Mouse (Mus musculus) left cerebral cortex, postnatal 36 days (tissue): ENCODE data around the gene Degs1. TPM values are rescaled to one million over a fixed set of nuclear protein-coding genes. Genes with fewer than 3 reads are reported as not detected.

ENCODE experiments used
- DNase-seq, 2 experiments: peaks; one replicate each; pipeline ENCODE4 v3.0.0; 2021 to 2022; ENCODE audit warnings: low spot score in 2 of 2, mixed read lengths in 1 of 2
- intact Hi-C: fragments of 180-260 bp; cut with DNase I; formaldehyde crosslinking; loops from one replicate; pipeline ENCODE4 v1.15.1; 2025
- total RNA-seq, 2 experiments: library from RNA; stranded (reverse); gene quantifications; 2 replicates each; pipeline ENCODE4 v1.2.3; 2021

The Degs1 gene
- total RNA-seq, 2 experiments from 2014 or later = 76.0 to 80.8 TPM

- intact Hi-C loops = loop anchor here (2.0 to 10.0 kb wide), 2 partner anchors 58 to 148 kb away; partner anchors contain the start of gene Fbxo28
Measured at GRCm38 (mm10) chr1:182283231-182283630, 627 bp upstream of the Degs1 start.

DNA sequence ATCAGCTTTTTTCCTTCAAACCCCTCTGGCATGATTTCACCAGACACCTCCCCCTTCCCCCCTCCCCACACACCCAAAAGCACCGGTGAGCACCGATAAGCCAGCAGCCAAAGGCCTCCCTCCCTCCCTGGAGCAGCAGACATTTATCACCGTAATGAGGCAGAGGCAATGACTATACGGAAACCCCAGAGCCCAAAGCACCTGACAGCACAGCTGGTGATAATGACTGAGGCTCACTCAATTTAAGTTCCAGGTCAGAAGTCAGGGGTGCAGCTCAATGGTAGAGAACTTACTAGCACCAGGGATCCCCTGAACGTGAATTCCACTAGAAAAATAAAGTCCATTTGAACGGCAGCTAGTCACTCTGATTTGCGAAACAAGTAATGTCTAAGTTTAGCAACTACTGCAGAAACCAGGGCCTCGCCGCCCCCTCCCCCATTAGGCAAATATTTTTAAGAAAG, 1.3 kb downstream of the Degs1 start:
- DNase-seq = no peak
- intact Hi-C loops = loop anchor here (10.0 kb wide), 1 partner anchor 146 kb away; no protein-coding TSS in a partner anchor

More at GRCm38 (mm10) chr1:182283231-182283630, 627 bp upstream of the Degs1 start:
- no peak for DNase-seq

DNA sequence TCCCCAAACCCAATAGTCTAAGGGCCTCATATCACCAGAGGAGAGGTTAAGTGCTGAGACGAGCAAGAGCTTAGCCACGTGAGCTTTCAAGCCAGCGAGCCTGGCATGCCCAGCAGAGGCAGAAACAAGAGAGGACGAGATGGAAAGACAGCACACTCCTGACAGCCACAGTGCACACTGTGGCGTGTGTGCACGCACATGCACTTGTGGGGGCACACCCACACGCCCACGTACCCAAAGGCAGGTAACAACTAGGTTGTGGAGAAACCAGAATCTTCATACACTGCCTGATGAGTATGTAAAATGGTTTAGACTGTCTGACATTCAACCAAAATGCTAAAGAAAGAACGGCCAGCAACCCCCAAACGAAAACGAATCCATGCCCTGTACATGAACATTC, 2.0 kb downstream of the Degs1 start:
- intact Hi-C loops = loop anchor here (10.0 kb wide), 1 partner anchor 146 kb away; no protein-coding TSS in a partner anchor
- DNase-seq = no peak

GRCm38 (mm10) chr1:182280046-182280445, 2.6 kb downstream of the Degs1 start:
- intact Hi-C loops = loop anchor here (10.0 kb wide), 1 partner anchor 145 kb away; no protein-coding TSS in a partner anchor

GRCm38 (mm10) chr1:182279436-182279835, 3.2 kb downstream of the Degs1 start:
- no peak for DNase-seq
- intact Hi-C loops = no loop called here

More at GRCm38 (mm10) chr1:182280046-182280445, 2.6 kb downstream of the Degs1 start:
- no peak for DNase-seq

- DNase-seq = no peak
- intact Hi-C loops = no loop called here
Measured at GRCm38 (mm10) chr1:182275109-182275508, 7.5 kb downstream of the Degs1 start.

DNA sequence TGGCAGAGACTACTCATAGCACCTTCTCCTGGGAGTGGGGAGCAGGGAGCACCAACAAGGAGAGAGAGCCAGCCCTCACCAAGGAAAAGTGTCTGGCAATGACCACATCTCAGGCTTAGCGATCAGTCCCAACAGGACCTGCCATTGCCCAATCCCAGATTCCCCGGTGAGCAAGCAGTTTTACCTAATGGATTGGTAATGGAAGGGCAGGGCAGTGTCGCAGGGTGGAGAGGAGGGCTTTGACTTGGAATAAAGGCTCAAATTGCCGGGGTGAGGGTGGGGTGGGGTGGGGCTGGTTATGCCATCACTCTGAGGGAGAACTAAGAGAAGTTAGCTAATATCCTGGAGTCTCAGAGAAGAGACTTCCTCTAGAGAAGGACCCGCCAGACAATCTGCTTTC, 11.0 kb downstream of the Degs1 start:
- intact Hi-C loops = no loop called here
- DNase-seq = no peak

DNA sequence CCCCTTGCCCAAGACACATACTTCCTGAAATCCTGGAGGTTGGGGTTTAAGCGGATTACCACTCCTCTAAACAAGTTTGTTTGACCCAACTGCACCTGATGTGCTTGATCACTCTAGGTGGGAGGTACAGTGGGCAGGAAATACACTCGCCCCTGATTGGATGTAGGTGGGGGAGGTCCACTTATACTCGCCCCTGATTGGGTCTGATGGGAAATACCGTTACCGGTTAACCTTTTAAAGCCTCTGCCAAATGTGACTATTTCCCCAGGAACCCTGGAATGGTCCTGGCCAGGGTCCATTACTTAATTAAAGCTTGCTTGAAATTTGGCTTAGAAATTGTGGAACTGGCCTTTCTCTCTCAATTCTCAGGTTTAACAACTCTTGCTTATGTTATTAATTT, 11.5 kb downstream of the Degs1 start:
- no peak for DNase-seq
- intact Hi-C loops = no loop called here

- intact Hi-C loops = no loop called here
- no peak for DNase-seq
Measured at GRCm38 (mm10) chr1:182268317-182268716, 14.3 kb downstream of the Degs1 start.

GRCm38 (mm10) chr1:182266028-182266525, 16.5 kb downstream of the Degs1 start:
- no peak for DNase-seq
- intact Hi-C loops = no loop called here

DNA sequence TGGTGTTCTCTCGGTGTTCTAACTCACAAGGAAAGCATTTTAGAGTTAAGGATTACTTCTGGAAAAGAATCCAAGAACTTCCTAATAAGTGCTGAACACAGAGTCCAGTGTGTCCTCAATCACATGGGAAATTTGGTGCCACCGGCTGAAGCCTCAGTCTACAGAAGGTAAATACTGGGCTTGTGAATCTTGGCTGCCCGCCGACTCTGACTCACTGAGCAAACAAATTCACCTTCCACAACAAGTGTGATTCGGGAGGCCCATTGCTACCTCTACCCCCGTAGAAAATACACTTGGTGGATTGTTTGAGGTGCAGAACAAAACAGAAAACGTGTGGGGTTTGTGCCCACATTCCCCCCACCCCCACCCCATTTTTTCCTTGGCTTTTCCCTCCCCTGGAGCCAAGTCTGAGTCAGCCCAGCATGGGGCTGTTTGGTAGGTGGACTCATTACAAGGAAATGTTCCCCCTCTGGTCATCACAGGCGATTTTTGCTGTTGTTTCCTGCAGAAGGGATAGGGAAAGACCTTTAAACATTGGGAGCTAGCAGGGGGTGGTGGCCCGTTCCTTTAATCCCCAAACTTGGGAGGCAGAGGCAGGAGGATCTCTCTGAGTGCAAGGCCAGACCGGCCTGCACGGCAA, 26.4 kb downstream of the Degs1 start:
- no peak for DNase-seq
- intact Hi-C loops = no loop called here

DNA sequence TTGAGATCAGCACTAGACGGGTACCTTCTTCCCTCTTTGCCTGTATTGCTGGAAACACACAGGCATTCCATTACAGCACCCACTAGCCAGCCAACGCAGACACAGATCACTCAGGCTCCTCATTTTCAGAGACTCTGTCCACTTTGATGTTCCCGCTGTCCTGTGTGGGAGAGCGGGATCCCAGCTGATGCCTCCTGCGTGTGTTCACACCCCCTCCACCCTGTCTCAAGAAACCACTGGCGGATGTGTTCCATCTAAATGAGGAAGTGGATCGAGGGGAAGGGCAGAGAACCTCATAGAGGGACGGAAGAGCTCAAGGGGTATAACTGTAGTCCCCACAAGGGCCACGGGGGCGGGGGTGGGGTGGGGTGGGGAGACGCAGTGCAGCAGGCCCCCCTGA, 27.6 kb downstream of the Degs1 start:
- no peak for DNase-seq
- intact Hi-C loops = no loop called here

GRCm38 (mm10) chr1:182254618-182255017, 28.0 kb downstream of the Degs1 start:
- no peak for DNase-seq
- intact Hi-C loops = no loop called here

- intact Hi-C loops = no loop called here
- DNase-seq = no peak
Measured at GRCm38 (mm10) chr1:182253756-182254534, 28.7 kb downstream of the Degs1 start.

DNA sequence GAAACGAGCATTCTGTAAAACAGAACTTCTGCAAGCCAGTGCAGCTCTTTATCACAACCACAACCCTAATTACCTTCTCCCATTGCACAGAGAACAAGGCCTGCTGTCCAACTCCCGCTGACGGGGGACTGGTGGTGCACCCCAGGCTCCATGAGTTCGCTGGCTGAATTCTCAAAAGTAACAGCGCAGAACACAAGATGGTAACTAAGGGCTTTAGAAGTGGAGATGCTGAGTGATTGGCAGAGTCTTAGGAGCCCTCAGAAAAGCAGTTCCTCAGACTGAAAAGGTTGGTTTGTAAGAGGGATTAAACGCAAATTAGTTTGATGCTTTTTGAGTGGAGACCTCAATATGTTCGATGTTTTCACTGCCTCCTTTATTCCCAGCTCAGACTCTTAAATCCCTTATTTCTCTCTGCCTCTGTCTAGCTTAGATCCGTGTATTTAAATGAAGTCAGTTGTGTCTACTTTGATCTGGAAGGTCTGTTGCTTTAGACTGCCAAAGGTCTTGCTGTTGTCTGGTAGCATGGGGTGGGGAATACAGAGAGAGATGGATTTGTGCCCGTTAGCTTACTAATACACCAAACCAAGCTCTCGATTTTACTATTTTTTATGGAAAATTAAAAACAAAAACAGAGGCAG, 30.0 kb downstream of the Degs1 start:
- intact Hi-C loops = no loop called here

DNA sequence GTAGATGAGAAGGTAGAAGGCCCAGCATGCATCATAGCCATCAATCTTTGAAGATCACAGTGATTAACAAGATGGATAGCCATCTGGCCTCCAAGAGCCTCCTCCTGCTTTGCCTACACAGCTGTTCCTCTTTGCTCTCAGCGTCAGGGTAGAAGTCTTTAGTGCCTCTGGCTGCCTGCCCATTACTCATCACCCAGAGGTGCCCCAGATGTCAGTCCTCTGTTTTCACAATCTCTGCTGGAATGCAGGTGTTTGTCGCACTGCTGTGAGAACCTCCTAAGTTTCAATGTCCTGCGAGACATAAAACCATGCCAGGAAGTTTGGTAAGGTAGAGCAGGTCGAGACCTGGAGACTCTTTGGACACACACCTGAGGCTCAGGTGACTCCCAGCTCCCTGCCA, 31.9 kb downstream of the Degs1 start:
- DNase-seq = no peak
- intact Hi-C loops = no loop called here

More for the DNA sequence above, 30.0 kb downstream of the Degs1 start:
- no peak for DNase-seq

- no peak for DNase-seq
- intact Hi-C loops = no loop called here
Measured at GRCm38 (mm10) chr1:182249298-182249697, 33.3 kb downstream of the Degs1 start.

- intact Hi-C loops = no loop called here
- DNase-seq = no peak
Measured at GRCm38 (mm10) chr1:182245003-182245402, 37.6 kb downstream of the Degs1 start.

DNA sequence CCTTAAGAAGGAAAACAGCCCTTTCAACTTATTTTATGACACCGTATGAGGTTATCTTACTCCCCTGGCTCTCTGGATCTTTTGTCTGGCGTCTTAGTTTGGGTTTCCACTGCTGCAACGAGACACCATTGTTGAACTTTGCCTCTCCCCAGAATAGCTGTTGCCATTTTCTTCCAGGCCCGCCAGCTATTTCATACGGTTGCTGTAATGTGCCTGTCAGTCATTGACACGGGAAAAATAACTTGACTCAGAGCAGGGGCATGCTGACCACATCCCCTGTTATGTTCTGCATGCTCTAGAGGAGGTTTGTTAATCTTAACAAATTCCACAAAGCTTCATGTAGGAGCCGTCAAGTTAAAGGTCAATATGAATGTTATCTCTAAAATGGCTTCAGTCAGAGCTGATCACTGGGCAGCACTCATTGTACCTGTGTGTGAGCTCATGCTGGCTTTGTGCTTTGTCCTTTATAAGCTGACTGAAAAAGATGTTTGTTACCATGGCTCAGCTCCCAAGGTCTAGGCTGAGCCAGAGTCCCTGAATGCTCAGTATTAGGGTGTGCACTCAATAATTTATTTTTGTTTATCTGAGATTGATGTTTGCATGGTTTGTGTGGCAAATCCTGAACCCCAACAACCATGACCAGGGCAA, 44.4 kb downstream of the Degs1 start:
- intact Hi-C loops = no loop called here

DNA sequence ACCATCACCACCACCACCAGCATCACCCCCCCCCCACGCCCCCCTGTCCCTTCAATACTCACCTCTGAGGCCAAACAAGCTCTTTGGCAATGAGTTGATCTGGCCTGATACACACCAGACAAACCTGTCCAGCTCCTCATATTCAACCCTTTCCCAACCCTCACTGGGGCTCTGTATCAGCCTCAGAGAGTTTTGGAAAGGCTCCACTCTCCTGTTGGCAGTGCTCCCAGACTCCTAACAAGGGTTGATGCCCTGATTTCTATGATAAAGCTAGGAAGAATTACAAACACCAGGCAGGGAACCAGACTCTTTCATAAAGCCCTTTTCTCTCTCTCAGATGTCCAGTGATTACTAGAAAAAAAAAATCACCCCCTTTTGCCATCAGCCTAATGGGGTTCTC, 45.2 kb downstream of the Degs1 start:
- intact Hi-C loops = no loop called here
- no peak for DNase-seq

More for the DNA sequence above, 44.4 kb downstream of the Degs1 start:
- no peak for DNase-seq
